Mouse (Mus musculus) erythroblast, embryonic 14.5 days (primary cell): ENCODE results near the gene Ppp6r3.

Source experiments
- GATA1 ChIP-seq: IDR thresholded peaks from 2 replicates; pipeline ENCODE4 v1.6.1; 2012; ENCODE audit warnings: low read length, inconsistent platforms, mixed read lengths
- TAL1 ChIP-seq: IDR thresholded peaks from 3 replicates; pipeline ENCODE4 v1.6.1; 2012; ENCODE audit warnings: low read length, inconsistent platforms, mixed read lengths

DNA sequence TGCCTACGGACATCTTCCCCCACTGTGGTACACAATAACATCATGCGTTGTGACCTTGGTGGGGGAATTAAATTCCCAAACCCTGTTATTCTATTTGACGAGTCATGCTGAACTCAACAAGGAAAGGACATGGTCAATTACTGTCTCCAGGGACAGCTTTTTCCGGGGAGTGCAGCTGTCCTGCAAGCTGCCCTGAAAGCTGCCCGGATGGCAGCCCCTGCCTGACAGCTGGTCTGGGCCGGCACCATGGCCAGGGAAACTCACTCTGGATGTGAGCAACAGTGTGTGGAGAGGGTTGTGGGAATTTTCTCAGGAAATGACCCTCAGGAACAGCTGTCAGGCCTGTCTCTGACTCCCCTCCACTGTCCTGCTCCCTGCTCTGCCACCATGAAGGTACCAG, 153.1 kb downstream of the Ppp6r3 start:
- TF ChIP-seq TAL1 (no peak), GATA1 (no peak)
